Mouse (Mus musculus) monocyte, adult 59 days (primary cell): ENCODE measurements around the gene Herc3. TPM values are rescaled to one million over a fixed set of nuclear protein-coding genes. Genes with fewer than 3 reads are reported as not detected.

ENCODE experiments used
- total RNA-seq, 2 experiments: library from RNA; stranded (reverse); gene quantifications; one replicate each; pipeline ENCODE4 v1.2.4; 2023

The Herc3 gene
- total RNA-seq = 10 to 100 TPM; 23.1 TPM

DNA sequence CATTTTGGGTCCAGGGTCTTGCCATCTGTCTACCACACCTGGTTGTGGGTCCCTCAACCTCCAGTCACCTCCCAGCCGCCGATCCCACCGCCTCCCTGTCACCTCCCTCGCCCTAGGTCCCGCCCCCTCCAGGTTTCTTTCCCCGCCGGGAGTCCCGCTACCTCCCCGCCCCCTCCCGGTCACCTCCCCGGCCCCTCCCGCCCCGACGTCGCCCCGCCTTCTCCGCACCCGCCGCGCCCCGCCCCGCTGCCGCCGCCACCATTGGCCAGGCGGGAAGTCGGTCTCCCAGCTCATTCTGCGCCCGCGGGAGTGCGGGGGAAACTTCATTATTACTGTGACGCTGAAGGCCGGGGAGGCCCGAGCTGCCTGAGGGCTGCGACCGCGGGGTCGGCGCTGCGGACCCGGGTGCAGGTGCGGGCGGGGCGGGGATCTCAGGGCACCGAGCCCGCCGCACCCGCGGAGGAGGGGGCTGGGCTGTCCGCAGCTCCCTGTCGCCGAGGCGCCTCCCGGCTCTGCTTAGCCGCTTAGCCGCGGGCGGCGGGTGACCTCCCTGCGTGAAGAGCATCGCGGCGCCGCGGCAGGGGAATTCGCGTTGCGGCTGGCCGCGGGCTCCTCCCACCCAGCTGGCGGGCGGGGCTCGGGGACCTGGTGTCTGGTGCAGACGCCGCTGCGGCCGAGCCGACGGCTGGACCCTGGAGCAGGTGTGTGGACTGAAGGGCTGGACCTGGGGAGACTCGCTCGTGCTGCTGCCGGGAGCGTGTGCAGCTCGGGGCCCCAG lies at the start of gene Herc3:
Herc3 (plus strand) TSS at position 234 of the 778 bp plus-strand sequence.

DNA sequence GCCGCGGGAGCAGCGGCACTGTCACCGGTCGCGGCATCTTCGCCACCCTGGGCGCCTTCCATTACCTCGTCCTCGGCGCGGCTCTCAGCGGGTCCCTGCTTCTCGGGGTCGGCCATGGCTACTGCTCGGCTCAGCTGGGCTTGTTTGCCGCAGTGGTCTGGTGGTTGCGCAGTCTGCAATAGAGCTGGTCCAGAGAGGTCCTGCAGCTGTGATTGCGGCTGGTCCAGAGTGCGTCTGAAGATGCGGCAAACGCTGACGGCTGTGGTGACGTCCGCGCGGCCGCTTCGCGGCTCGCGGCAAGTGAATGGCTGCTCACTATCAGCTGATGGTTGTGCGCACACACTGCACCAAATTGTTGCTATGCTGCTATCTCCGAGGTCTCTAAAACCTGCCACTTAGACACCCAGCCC lies 75.6 kb downstream of the Herc3 start, which contains the start of gene Nap1l5:
Nap1l5 (minus strand) TSS at position 225 of the 410 bp plus-strand sequence.

Other genes starting within 250 kb of the Herc3 start
- gene Abcg2, start 246.9 kb upstream of the Herc3 start, total RNA-seq = 10 to 100 TPM; 13.8 to 17.3 TPM
- not detected for gene Nap1l5, start 75.6 kb downstream of the Herc3 start, total RNA-seq
- 1 to 10 TPM in 1 of 2 experiments, under 1 TPM in 1; 0.86 to 1.5 TPM for gene Fam13a, start 193.1 kb downstream of the Herc3 start, total RNA-seq